16 mouse cellular contexts compared by ENCODE assay signal in genomic region chr5:13149909-13150308, GRCm38 (mm10).
"Had no signal": no experiment of that assay in that cellular context is flagged by ENCODE, and none has a peak within 500 bp of the region (broad histone marks: within the 10 kb centered on the region; RNA-seq: fewer than 3 reads in every experiment).

No protein-coding gene starts in this region.

- H3K4me2 ChIP-seq: limb, embryonic 13.5 days; liver, embryonic 12.5 days; liver, embryonic 15.5 days; lung, embryonic 15.5 days; midbrain, embryonic 13.5 days had no signal

- DNase-seq: kidney, adult 9 months; kidney, postnatal 25 days; layer of hippocampus, adult 9-11 months; liver; lung, adult 18-20 months; lung, postnatal 10 days; lung, postnatal 36 days; thymus, adult 18-20 months; thymus, postnatal 36 days had no signal

- H3K4me1 ChIP-seq: liver, embryonic 12.5 days; liver, embryonic 15.5 days; lung, embryonic 15.5 days had no signal

- H3K4me3 ChIP-seq: layer of hippocampus, adult 2 months; limb, embryonic 10.5 days; limb, embryonic 13.5 days; liver, embryonic 12.5 days; liver, embryonic 15.5 days; lung, embryonic 15.5 days; midbrain, embryonic 13.5 days had no signal

- H3K9ac ChIP-seq: limb, embryonic 13.5 days; liver, embryonic 12.5 days; liver, embryonic 15.5 days; lung, embryonic 15.5 days; midbrain, embryonic 13.5 days had no signal

- H3K27me3 ChIP-seq: limb, embryonic 13.5 days; liver, embryonic 12.5 days; liver, embryonic 15.5 days; lung, embryonic 15.5 days; midbrain, embryonic 13.5 days had no signal

- ATAC-seq: liver, embryonic 12.5 days; midbrain, embryonic 13.5 days had no signal

- H3K9me3 ChIP-seq: limb, embryonic 10.5 days; limb, embryonic 13.5 days; liver, embryonic 12.5 days; liver, embryonic 15.5 days; lung, embryonic 15.5 days; midbrain, embryonic 13.5 days had no signal

- H3K27ac ChIP-seq: layer of hippocampus, adult 2 months; limb, embryonic 10.5 days; limb, embryonic 13.5 days; liver, embryonic 12.5 days; liver, embryonic 15.5 days; lung, embryonic 15.5 days; midbrain, embryonic 13.5 days had no signal

- H3K36me3 ChIP-seq: limb, embryonic 10.5 days; limb, embryonic 13.5 days; liver, embryonic 12.5 days; liver, embryonic 15.5 days; lung, embryonic 15.5 days; midbrain, embryonic 13.5 days had no signal
